Mouse (Mus musculus): Measurements from ENCODE around the gene Prpf40b.

Gene Prpf40b

DNA sequence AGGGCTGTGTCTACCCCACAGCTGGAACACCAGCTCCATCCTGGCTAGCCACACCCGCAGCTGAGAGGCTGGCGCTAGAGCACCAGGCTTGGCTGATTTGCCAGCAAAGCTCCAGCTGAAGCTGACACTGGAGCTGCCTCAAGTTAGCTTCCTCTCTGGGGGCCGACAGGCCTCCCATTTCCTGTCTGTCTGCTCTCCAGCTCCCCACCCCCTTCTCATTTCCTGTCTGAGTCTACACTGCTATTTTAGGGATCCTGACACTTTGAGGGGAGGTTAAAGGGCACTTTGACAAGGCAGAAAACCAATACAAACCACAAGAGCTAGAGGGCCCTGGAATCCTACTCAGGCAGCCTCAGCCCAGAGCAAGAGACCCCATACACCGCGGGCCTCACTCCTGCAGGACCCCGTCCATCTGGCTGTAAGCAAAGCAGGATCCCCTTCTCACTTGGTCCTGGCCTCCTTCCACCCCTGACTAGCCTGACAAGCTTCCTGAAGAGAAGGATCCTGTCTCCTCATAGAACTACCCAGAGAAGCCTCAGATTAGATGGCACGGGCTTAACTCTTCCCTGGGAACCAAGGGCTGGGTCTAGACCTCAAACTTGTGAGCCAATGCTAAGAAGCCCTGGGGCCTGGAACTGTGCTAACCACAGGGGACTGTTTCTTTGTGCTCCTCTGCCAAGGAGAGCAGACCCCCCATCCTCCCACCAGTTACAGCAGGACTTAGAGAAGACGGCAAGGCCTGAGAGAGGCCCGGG, 38.2 kb downstream of the Prpf40b start:
- DNase-seq (ENCODE audit: low read depth, low spot score), result peak; percentile 94

DNA sequence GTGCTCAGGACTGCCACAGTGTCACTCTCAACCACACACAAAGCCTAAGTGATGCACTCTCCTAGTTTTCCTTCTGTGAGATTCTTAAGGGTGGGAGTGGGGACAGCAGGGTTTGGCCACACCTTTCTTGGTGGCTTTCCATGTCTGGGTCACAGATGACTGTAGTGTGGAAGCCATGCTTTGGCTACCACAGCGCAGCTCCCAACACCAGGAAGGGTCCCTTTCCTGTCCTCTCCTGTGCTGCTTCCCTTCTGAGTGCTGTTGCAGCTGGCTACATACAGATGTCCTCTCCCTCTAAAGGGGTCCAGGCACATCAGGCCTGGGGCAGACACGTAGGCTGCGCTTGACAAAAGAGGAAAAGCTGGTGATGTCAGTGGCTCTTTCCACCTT, 38.8 kb downstream of the Prpf40b start:
- DNase-seq (ENCODE audit: low read depth, low spot score), result no peak

DNA sequence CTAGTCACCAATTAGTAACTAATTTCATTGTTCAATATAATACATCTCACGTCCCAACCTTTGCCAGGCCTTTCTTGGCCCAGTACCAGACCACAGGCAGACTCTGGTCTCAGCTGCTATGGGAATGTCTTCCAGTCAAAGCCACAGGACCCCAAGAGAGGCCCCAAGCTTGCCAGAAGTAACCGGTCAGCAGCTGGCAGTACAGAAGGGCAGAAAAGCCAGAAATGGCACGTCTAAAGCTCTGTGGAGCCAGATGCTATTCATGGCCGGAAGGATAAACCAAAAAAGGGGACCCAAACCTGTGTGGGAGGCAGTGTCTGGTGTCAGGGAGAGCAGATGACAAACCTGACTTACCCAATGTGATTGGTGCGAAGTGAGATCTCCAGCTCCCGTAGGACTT, 39.6 kb downstream of the Prpf40b start:
- DNase-seq (ENCODE audit: low read depth, low spot score), result no peak

DNA sequence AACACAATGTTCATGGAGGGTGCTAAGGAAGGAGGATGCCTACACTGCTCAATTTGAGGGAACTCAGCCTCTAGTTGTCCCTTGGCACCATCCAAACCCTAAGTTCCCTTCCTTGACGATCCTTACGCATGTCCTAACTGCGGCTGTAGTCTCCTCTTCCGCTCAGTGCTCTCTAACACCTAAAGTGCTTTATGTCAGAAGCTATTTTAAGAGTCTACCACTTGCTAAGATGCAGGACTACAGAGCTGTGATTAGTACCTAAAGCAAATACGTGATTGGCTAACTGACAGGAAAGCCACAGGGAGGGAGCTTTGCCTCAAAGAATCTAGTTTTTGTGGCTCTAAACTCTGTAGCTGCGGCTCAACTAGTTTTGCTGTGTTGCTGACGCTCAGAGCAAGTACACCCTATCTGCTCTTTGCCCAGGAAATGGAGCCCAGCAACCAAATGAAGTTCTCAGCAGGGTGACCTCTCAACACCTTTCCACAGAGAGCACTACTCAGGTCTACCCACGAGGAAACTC, 41.0 kb downstream of the Prpf40b start:
- DNase-seq (ENCODE audit: low read depth, low spot score), result no peak

DNA sequence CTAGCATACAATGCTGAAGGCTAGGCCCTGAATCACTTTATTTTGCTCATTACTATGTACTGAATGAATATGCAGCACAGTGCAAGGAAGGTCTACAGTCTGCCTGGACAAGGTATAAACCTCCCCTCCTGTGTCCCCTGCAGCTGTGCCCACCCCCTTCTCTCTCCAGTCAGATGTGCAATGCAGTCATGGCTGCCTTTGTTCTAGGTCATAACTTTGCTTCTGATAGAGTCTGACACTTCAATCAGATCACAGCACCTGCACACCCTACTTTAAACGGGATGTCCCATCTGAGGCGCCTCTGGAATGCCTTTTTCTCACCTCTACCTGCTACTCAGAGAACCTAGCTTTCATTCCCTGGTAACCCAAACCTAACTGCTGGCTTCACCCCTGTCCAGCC, 44.0 kb downstream of the Prpf40b start:
- DNase-seq (ENCODE audit: low read depth, low spot score), result no peak

DNA sequence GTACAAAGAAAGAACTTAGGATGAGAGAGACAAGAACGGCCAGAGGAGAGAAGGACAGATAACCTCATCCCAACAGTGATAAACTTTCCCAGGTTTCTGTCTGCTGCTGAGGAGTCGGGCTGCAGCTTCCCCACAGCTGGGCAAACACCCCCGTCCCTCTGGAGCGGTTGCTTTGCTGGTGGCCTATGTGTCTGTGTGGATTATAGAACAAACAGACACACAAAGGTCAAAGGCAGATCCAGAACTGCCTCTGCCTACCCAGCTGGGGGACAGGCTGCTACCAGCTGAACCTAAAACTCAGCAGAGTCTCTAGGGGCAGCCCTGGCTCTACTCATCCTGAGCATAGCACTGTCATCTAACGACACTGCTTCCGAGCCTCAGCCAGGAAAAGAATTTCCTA, 44.8 kb downstream of the Prpf40b start:
- no peak for DNase-seq (ENCODE audit: low read depth, low spot score)

DNA sequence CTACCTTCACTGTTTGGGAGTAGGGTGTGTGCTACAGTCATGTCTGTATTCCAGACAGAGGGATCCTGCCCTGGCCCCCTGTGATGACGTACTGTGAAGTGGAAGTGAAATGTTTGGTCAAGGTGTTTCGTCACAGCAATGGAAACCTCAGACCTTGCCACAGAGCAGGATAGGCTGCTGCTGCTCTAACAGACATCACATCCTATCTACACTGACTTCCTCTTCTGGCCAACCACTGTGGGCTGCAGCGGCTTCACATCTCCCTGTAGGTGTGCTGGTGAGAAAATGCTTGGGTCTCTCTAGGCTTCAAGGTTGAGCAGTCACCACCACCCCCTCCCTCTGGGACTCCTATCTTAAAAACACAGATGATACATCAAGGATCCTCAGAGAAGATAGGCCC, 46.2 kb downstream of the Prpf40b start:
- DNase-seq (ENCODE audit: low read depth, low spot score), result no peak

DNA sequence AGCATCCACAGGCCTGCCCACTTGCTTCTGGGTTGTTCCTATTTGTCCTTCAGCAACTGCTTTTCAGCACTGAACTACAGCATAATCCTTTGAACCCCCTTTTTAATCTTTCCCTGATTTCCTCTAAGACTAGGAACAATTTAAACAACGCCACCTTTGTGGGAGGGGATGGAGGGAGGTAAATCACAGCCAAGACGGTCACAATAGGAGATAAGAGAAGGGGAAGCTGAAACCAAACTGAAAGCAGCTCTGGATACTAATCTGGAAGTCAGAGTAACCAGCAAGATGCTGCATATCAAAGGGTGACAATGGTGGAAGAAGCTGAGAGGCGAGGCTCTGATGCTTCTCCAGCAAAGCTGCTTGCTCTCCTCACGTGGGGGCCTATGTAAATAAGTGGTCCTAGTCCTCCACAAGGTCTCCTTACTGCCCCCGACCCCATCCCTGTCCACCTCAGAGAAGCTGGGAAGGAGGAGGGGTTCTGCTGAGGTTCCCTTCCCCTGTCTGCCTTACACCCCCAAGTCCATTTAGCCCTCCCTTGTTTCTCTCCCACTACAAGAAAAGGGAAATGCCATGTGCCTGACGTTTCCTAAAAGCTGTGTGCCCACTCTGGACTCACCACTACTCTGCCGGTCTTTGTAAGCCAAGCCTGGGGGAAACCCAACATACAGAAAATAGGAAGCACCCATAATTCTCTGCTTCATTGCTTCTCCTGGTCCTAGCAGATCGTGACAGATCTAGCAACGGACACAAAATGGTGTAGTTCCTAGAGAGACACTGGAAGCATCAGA, 47.5 kb downstream of the Prpf40b start:
- DNase-seq (ENCODE audit: low read depth, low spot score), result no peak

DNA sequence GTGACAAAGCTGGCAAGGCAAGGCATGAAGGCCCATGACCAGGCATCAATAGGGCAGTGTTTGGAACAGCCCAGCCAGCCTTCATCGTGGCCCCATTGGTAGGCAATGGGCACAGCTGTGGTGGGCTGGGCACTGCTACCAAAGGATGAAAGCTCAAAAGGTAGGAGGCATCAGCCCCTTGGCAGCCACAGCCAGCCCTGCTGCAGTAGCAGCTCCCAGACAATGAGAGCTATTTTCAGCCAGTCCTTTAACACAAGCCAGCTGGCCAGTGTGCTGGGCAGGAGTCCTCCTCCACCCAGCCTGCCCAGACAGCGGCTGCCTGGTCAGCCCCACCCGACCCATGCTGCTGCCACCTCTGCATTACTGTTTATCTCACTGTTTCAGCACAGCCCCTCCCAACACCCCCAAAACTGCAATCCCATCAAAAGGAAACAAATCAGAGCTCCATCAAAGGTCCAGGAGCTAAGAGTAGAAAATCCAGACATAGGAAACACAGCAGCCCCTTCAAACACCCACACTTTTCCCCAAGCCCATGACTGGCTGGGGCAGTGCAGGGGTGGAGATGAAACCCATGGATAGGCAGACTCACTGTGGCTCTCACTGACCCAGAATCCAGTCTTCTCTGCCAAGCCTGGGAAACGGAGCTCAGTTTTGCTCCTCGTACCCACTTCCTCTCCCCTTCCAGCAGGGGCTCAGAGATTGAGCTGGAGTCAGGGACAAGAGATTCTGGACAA, 48.7 kb downstream of the Prpf40b start:
- DNase-seq (ENCODE audit: low read depth, low spot score), result no peak

DNA sequence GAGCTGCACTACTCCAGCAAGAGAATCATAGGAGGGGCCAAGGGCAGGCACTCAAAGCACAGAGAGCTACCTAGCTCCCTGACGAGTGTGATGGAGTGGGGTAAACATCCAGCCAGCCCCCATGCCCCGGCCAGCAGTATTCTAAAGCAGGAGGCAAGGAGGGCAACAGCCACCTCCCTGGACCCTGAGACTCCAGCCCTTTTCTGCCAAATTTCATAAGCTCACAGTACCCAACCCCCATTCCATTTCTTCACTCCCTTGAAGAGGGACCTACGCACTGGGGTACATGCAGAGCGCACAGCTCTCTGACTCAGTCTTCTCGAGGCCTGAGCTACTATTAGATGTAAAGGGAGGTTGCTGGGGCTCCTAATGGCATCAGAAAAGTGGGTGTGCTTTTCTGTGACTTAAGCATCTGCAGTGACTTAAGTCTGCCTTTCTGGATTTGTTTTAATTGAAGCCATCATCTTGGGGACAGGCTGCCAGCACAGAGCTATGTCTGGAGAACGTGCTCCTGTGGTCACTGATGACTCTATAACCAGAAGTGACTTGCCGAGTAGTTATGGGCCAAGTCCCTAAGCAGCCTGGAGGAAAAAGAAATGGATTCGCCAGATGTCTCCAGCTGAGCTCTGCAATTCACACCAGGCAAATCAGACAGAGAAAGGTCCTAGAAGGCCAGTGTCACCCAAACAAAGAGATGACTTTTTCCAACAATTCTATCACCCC, 49.4 kb downstream of the Prpf40b start:
- DNase-seq (ENCODE audit: low read depth, low spot score), result peak; percentile 42

DNA sequence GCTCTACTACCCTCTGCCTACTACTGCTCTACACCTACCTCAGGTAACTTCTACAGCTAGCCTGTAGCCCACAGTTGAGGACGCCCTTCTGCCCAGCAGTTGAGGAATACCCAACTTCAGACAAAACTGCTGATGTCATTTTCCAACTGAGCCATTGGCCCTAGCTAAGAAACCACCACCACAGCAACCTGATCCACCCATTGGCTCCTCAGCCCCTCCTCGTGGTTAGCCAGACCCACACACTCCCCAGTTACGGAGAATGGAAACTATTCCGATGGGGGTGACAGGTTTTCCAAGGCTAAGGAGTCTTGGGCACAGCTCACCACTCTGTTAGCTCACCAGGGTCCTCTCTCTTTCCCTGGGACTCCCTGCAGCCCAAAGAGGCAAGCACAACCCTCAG, 50.1 kb downstream of the Prpf40b start:
- no peak for DNase-seq (ENCODE audit: low read depth, low spot score)

DNA sequence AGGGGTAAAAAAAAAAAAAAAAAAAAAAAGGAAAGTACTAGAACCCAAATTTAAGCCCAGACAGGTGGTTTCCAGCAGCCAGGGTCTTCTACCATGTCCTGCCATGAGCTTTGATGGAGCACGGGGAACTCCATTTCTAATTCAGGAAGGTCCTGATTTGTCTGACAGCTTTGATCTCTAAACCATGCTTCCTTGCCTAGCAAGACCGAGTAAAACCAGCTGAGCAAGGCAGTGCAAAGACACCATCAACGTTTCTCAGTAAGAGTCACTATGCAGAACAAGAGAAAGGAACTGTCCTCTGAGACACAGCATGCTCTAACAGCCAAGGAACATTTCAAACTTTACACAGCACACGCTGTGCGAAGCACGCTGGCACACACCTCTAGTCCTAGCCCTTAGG, 56.7 kb downstream of the Prpf40b start:
- DNase-seq (ENCODE audit: low read depth, low spot score), result no peak

DNA sequence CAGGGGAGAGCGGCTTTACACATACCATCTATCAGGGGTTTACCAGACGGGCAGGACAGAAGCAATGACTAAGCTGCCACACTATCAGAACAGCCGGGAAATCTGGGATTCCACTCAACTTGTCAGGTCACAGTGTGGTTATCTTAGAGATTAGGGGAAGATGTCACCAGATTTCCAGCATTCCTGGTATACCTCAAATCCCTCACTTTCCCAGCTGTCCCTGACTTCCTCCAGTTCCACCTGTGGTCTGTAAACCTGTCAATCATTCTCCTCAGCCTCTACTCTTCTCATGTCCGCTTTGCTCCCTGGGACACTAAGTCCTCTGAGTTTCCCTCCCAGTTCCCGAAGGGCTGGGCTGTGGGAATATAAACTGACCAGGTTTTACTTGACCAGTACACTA, 57.4 kb downstream of the Prpf40b start:
- DNase-seq (ENCODE audit: low read depth, low spot score), result no peak

DNA sequence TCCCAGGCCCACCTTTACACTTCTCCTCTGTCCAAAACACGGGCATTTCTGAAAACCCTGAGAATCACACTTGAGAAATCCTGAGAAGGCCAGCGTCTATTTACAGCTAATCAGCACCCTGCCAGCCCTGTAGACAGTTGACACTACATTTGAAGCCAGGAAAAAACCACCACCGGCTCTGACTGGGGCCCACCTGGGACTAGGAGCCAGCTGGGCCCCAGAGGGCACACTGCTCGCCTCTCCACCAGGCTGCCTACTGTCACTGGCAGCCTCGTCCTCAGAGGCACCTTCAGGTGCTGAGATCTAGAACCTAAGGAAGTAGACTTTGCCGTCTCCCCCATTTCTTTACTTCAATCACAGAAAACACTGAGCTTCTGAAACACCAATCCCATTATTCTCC, 60.8 kb downstream of the Prpf40b start:
- DNase-seq (ENCODE audit: low read depth, low spot score), result no peak

DNA sequence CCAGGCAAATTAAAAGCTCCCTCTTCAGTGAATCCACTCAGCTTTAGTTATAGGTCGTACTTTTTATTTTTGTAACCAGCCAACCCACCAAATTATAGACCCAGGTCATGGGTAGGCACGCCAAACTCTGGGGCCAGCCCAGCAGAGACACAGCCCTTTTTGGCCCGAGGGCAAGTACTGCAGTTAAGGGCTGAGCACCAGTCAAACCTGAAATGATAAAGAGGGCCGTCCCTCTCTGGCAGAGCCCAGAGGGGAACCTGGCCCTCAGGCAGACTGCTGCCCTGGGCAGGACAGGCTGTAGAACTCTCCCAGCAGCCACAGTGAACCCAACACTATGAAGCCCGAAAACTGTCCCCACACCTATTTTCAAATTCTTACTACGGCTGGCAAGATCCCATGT, 61.6 kb downstream of the Prpf40b start:
- no peak for DNase-seq (ENCODE audit: low read depth, low spot score)

DNA sequence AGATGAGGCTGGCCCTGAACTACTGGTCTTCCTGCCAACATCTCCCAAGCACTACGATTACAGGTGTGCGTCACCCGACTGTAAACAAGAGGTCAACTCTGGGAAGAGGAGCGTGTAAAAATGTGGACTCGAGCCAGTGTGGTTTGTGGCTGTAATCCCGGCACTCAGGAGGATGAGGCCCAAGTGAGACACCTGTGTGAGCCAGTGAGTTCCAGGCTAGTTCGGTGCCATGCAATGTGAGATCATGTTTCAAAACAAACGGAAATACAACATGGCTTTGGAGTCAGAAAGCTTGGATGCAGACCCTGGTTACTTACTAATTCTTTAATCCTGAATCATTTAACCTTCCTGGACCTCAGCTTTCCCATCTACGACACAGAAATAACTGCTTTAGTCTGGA, 64.1 kb downstream of the Prpf40b start:
- no peak for DNase-seq (ENCODE audit: low read depth, low spot score)

DNA sequence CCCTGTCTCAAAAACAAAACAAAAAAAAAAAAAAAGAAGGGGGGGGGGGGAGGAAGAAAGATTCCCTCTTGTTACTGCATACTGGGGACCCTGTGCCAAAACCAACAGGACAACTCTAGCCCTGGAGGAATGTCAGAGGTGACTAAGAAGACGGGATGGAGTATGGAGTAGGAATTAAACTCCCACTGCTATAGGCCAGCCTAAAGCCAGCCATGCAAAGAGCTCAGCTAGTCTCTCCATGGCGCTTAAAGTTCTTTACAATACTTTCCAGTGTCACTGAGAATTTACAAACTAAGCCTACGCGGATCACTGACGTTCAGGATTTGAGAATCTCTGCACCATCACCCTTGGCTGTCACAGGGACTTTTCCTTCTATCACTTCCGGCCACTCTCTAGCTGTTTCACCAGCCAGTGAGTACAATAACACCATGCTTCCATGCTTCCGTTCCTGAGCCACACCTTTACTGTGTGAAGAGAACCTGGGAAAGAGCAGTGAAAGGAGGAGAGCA, 69.2 kb downstream of the Prpf40b start:
- DNase-seq (ENCODE audit: low read depth, low spot score), result no peak

DNA sequence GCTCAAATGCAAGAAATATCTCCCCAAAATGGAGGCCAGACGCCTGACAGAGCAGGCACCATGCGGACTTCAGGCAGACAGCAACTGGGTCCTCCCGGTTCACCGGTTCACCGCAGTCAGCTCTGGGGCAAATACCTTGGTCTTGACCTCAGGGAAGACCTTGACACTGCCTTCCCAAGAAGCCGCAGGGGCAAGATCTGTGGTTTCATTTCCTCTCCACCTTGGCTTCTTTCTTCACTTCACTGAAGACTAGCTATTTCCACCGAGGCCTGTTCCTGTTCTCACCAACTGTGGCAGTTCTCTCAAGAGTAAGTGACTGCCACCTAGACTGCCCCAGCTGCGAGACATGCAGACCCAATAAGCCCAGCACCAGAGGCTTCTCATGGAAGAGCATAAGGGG, 70.0 kb downstream of the Prpf40b start:
- DNase-seq (ENCODE audit: low read depth, low spot score), result no peak
